In genomic region chr7:19157160-19157800, GRCm38 (mm10) we compare ENCODE assay signal across 8 mouse cellular contexts. TPM values are rescaled to one million over a fixed set of nuclear protein-coding genes. Genes with fewer than 3 reads are reported as not detected.
A peak's percentile ranks its signal among the peaks of the same experiment; 100 is the strongest.
DNase-seq lines count a peak whose midpoint lies in the region; ATAC-seq lines count a peak whose summit lies in the region.

No protein-coding gene starts in this region.

- H3K9ac ChIP-seq in hindbrain, embryonic 15.5 days: 0 out of 2 replicates have a peak overlapping the region, but pooled peaks have one; percentile 10

- H3K27me3 ChIP-seq in hindbrain, embryonic 15.5 days: peaks cover 13% of the 10 kb centered on the region

- H3K4me1 ChIP-seq in hindbrain, embryonic 15.5 days (replicated peaks): peaks cover 25% of the 10 kb centered on the region

- peak overlapping the region; percentile 18; the same call in 1 of the 2 replicates for H3K4me3 ChIP-seq in hindbrain, embryonic 15.5 days

- ATAC-seq in hindbrain, embryonic 15.5 days (ENCODE audit: low FRiP score, low read depth): peak; percentile 62

- peak overlapping the region; percentile 49 for H3K4me2 ChIP-seq in hindbrain, embryonic 15.5 days

- no peaks in the 10 kb centered on the region for H3K9me3 ChIP-seq in hindbrain, embryonic 15.5 days

- H3K27ac ChIP-seq in hindbrain, embryonic 15.5 days (replicated peaks): 0 out of 2 replicates have a peak overlapping the region, but pooled peaks have one; percentile 7

- whole genome bisulfite sequencing in hindbrain, embryonic 15.5 days: 6% methylated on average over 30 of the region's 30 CpGs

- peaks cover 21% of the 10 kb centered on the region for H3K36me3 ChIP-seq in hindbrain, embryonic 15.5 days

- DNase-seq in NIH3T3 (ENCODE audit: low read depth): peak; percentile 51
- peak; percentile 98 to 99 for DNase-seq in cerebellum, postnatal 25 days
- peak; percentile 95 to 96 for DNase-seq in frontal cortex, postnatal 36 days (ENCODE audit: low spot score in 2 of 2)
- DNase-seq in left cerebral cortex, adult 18-20 months (ENCODE audit: low spot score in 2 of 2): peak; percentile 94 to 97
- DNase-seq in lung, postnatal 4 days: peak; percentile 91 to 94
- peak; percentile 72 for DNase-seq in retina, postnatal 7 days (ENCODE audit: low read depth, low spot score)
- peak; percentile 92 for DNase-seq in urinary bladder, adult 2 months (ENCODE audit: low spot score)

RNA-seq across cellular contexts. Expression of gene Snrpd2, which starts 7.8 kb away (rescaled TPM):
- 116 and 118 TPM in 2 replicates for polyA plus RNA-seq in hindbrain, embryonic 15.5 days (2015; fragmentation: Nextera tagmentation; extraction: Ambion mirVana)
- 10 to 100 TPM; 73.9 to 78.5 TPM for total RNA-seq in left cerebral cortex, adult 18-20 months (2021)
- 122 and 124 TPM in 2 replicates for polyA plus RNA-seq in urinary bladder, adult 2 months (2012; rRNA removed)

RNA-seq across cellular contexts. Expression of gene Qpctl, which starts 8.2 kb away (rescaled TPM):
- polyA plus RNA-seq in hindbrain, embryonic 15.5 days (2015; fragmentation: Nextera tagmentation; extraction: Ambion mirVana): 21.7 and 24.2 TPM in 2 replicates
- 10 to 100 TPM; 15.0 to 17.0 TPM for total RNA-seq in left cerebral cortex, adult 18-20 months (2021)
- 11.1 and 13.1 TPM in 2 replicates for polyA plus RNA-seq in urinary bladder, adult 2 months (2012; rRNA removed)

RNA-seq across cellular contexts. Expression of gene Gipr, which starts 8.6 kb away (rescaled TPM):
- polyA plus RNA-seq in hindbrain, embryonic 15.5 days (2015; fragmentation: Nextera tagmentation; extraction: Ambion mirVana): 2.1 TPM in 2 replicates
- 1 to 10 TPM; 1.4 to 1.8 TPM for total RNA-seq in left cerebral cortex, adult 18-20 months (2021)
- polyA plus RNA-seq in urinary bladder, adult 2 months (2012; rRNA removed): 0.09 and 0.28 TPM in 2 replicates

RNA-seq across cellular contexts. Expression of gene Eml2, which starts 18.9 kb away (rescaled TPM):
- 8.2 and 8.8 TPM in 2 replicates for polyA plus RNA-seq in hindbrain, embryonic 15.5 days (2015; fragmentation: Nextera tagmentation; extraction: Ambion mirVana)
- 100 to 1,000 TPM; 141 to 147 TPM for total RNA-seq in left cerebral cortex, adult 18-20 months (2021)
- polyA plus RNA-seq in urinary bladder, adult 2 months (2012; rRNA removed): 58.3 and 61.8 TPM in 2 replicates

RNA-seq across cellular contexts. Expression of gene Fbxo46, which starts 37.6 kb away (rescaled TPM):
- 16.2 and 16.6 TPM in 2 replicates for polyA plus RNA-seq in hindbrain, embryonic 15.5 days (2015; fragmentation: Nextera tagmentation; extraction: Ambion mirVana)
- 10 to 100 TPM; 13.6 to 15.6 TPM for total RNA-seq in left cerebral cortex, adult 18-20 months (2021)
- polyA plus RNA-seq in urinary bladder, adult 2 months (2012; rRNA removed): 7.2 and 7.7 TPM in 2 replicates

Comparison
In these comparisons a context has a peak if more than half of its experiments do, and no peak if none do; other contexts are left out.
1. Peak in every context shown above with its lines: DNase-seq, ATAC-seq, H3K4me3 ChIP-seq and H3K27ac ChIP-seq.